Mouse (Mus musculus): ENCODE data around the gene Atxn1l.

Gene Atxn1l

GRCm38 (mm10) chr8:109731012-109731411 lies 6.5 kb downstream of the Atxn1l start:
- no peak for DNase-seq (ENCODE audit: low spot score in 2 of 2)

- no peak for DNase-seq (ENCODE audit: low spot score in 2 of 2)
These were observed 12.4 kb downstream of the Atxn1l start for GRCm38 (mm10) chr8:109725106-109725505.

- no peak for DNase-seq (ENCODE audit: low spot score in 2 of 2)
These were observed 22.6 kb downstream of the Atxn1l start for GRCm38 (mm10) chr8:109714961-109715360.

- no peak for DNase-seq (ENCODE audit: low spot score in 2 of 2)
These were observed 25.0 kb downstream of the Atxn1l start for GRCm38 (mm10) chr8:109712521-109712920.

GRCm38 (mm10) chr8:109707921-109708320 lies 29.6 kb downstream of the Atxn1l start:
- DNase-seq (ENCODE audit: low spot score in 2 of 2): no peak

- DNase-seq (ENCODE audit: low spot score in 2 of 2): peak; percentile 79 to 81
These were observed 30.7 kb downstream of the Atxn1l start for GRCm38 (mm10) chr8:109706874-109707237.

- DNase-seq (ENCODE audit: low spot score in 2 of 2): peak in 1 of 2 experiments; percentile 37
These were observed 31.3 kb downstream of the Atxn1l start for GRCm38 (mm10) chr8:109706076-109706873.

GRCm38 (mm10) chr8:109705320-109706075 lies 32.0 kb downstream of the Atxn1l start, which contains the start of gene Zfp821:
Gene Zfp821 (plus strand): TSS chr8:109705546.
- DNase-seq (ENCODE audit: low spot score in 2 of 2): peak; percentile 88 to 89

- DNase-seq (ENCODE audit: low spot score in 2 of 2): peak in 1 of 2 experiments; percentile 18
These were observed 32.8 kb downstream of the Atxn1l start for GRCm38 (mm10) chr8:109704565-109705319.

GRCm38 (mm10) chr8:109698477-109698876 lies 39.1 kb downstream of the Atxn1l start:
- no peak for DNase-seq (ENCODE audit: low spot score in 2 of 2)

GRCm38 (mm10) chr8:109697754-109698153 lies 39.8 kb downstream of the Atxn1l start:
- no peak for DNase-seq (ENCODE audit: low spot score in 2 of 2)

GRCm38 (mm10) chr8:109694154-109694553 lies 43.4 kb downstream of the Atxn1l start:
- no peak for DNase-seq (ENCODE audit: low spot score in 2 of 2)

- peak; percentile 98 for DNase-seq (ENCODE audit: low spot score in 2 of 2)
These were observed 44.2 kb downstream of the Atxn1l start, which contains the start of gene Ist1 for GRCm38 (mm10) chr8:109693146-109693900. Gene Ist1 (minus strand): TSS chr8:109693260.

- DNase-seq (ENCODE audit: low spot score in 2 of 2): peak in 1 of 2 experiments; percentile 27
These were observed 44.9 kb downstream of the Atxn1l start for GRCm38 (mm10) chr8:109692443-109693145.

- DNase-seq (ENCODE audit: low spot score in 2 of 2): no peak
These were observed 45.8 kb downstream of the Atxn1l start for GRCm38 (mm10) chr8:109691769-109692168.

- DNase-seq (ENCODE audit: low spot score in 2 of 2): no peak
These were observed 50.3 kb downstream of the Atxn1l start for GRCm38 (mm10) chr8:109687248-109687647.

- DNase-seq (ENCODE audit: low spot score in 2 of 2): no peak
These were observed 55.4 kb downstream of the Atxn1l start for GRCm38 (mm10) chr8:109682120-109682519.

GRCm38 (mm10) chr8:109681535-109681934 lies 56.0 kb downstream of the Atxn1l start:
- no peak for DNase-seq (ENCODE audit: low spot score in 2 of 2)

Data from right cerebral cortex, adult 2 months (tissue).